Mouse (Mus musculus) bone marrow macrophage, adult 2 months (primary cell): ENCODE measurements at regions not wholly inside any gene's neighbourhood (a gene's known extent, or its start where the extent isn't known, plus 50 kb on each side); places are given as distances from the start of the nearest gene placed in this dataset.
"Not testable (repeated sequence)": the region's sequence is repeated elsewhere in the genome, so short reads cannot be mapped to it uniquely, and the experiment has no call there.

Experiments used
- H3K27ac ChIP-seq: 2 replicates; pipeline ENCODE4 v1.5.1; 2012; ENCODE audit warnings: low read depth, low read length; ENCODE audit not compliant: insufficient read depth
- H3K4me1 ChIP-seq: 2 replicates; pipeline ENCODE4 v1.6.1; 2012; ENCODE audit warnings: low read length; ENCODE audit not compliant: control insufficient read depth, insufficient read depth
- H3K4me3 ChIP-seq: 2 replicates; pipeline ENCODE4 v1.5.1; 2012; ENCODE audit warnings: mild to moderate bottlenecking, low read length, moderate library complexity; ENCODE audit not compliant: insufficient read depth
- CTCF ChIP-seq: IDR thresholded peaks from 2 replicates; pipeline ENCODE4 v1.5.1; 2012; ENCODE audit warnings: low read depth, mild to moderate bottlenecking, low read length, moderate library complexity
- POLR2A ChIP-seq: IDR thresholded peaks from 2 replicates; pipeline ENCODE4 v1.6.1; 2012; ENCODE audit warnings: mild to moderate bottlenecking, low read depth, low read length, borderline replicate concordance

- no peak for TF ChIP-seq POLR2A
- TF ChIP-seq CTCF, result 0 out of 2 replicates have a peak, but pooled peaks have one; percentile 10
Measured at GRCm38 (mm10) chr12:115121259-115121658, 926.3 kb upstream of the Zfp386 start.

GRCm38 (mm10) chr12:115121899-115122298, 925.6 kb upstream of the Zfp386 start:
- TF ChIP-seq CTCF (no peak), POLR2A (no peak)
- no peak overlapping the region for H3K4me3 ChIP-seq
- no peak overlapping the region for H3K27ac ChIP-seq
- H3K4me1 ChIP-seq, result peaks cover 2% of the 10 kb centered on the region; the same call in 1 of the 2 replicates

More at GRCm38 (mm10) chr12:115121259-115121658, 926.3 kb upstream of the Zfp386 start:
- peaks cover 2% of the 10 kb centered on the region; the same call in 1 of the 2 replicates for H3K4me1 ChIP-seq
- H3K27ac ChIP-seq, result no peak overlapping the region
- no peak overlapping the region for H3K4me3 ChIP-seq

- not testable (repeated sequence) for H3K4me1 ChIP-seq, H3K4me3 ChIP-seq, H3K27ac ChIP-seq
Measured at GRCm38 (mm10) chr12:115132930-115133329, 914.6 kb upstream of the Zfp386 start.

- H3K4me1 ChIP-seq, H3K4me3 ChIP-seq, H3K27ac ChIP-seq: not testable (repeated sequence)
Measured at GRCm38 (mm10) chr12:115145407-115145806, 902.1 kb upstream of the Zfp386 start.

GRCm38 (mm10) chr12:115146471-115146870, 901.1 kb upstream of the Zfp386 start:
- not testable (repeated sequence) for H3K4me1 ChIP-seq, H3K4me3 ChIP-seq, H3K27ac ChIP-seq

- H3K27ac ChIP-seq, H3K4me1 ChIP-seq, H3K4me3 ChIP-seq: not testable (repeated sequence)
Measured at GRCm38 (mm10) chr12:115151967-115152366, 895.6 kb upstream of the Zfp386 start.

- H3K4me3 ChIP-seq, H3K4me1 ChIP-seq: not testable (repeated sequence)
- H3K27ac ChIP-seq, result peak overlapping the region; percentile 75
Measured at GRCm38 (mm10) chr12:115158231-115158630, 889.3 kb upstream of the Zfp386 start.

- Histone ChIP-seq H3K27ac (peak overlapping the region; percentile 75), H3K4me1 (peaks cover 11% of the 10 kb centered on the region)
- H3K4me3 ChIP-seq, result not testable (repeated sequence)
Measured at GRCm38 (mm10) chr12:115158717-115159232, 888.7 kb upstream of the Zfp386 start.

- Histone ChIP-seq H3K4me3 (peak overlapping the region; percentile 18), H3K27ac (peak overlapping the region; percentile 96), H3K4me1 (peaks cover 14% of the 10 kb centered on the region)
Measured at GRCm38 (mm10) chr12:115165499-115165898, 882.0 kb upstream of the Zfp386 start.

GRCm38 (mm10) chr12:115166006-115166405, 881.5 kb upstream of the Zfp386 start:
- Histone ChIP-seq H3K4me1 (peaks cover 14% of the 10 kb centered on the region), H3K27ac (peak overlapping the region; percentile 96), H3K4me3 (peak overlapping the region; percentile 18)

- H3K4me1 ChIP-seq, result peaks cover 19% of the 10 kb centered on the region
- H3K27ac ChIP-seq, result peak overlapping the region; percentile 95
- no peak overlapping the region for H3K4me3 ChIP-seq
- TF ChIP-seq POLR2A, result no peak
- no peak for TF ChIP-seq CTCF
Measured at GRCm38 (mm10) chr12:115193482-115194103, 853.9 kb upstream of the Zfp386 start.
